Mouse (Mus musculus) midbrain, embryonic 14.5 days (tissue): ENCODE data around the gene Vav1. TPM values are rescaled to one million over a fixed set of nuclear protein-coding genes. Genes with fewer than 3 reads are reported as not detected.
A peak's percentile ranks its signal among the peaks of the same experiment; 100 is the strongest.

ENCODE experiments used
- ATAC-seq: fragments of 200-750 bp; cut with Nextera tagmentation; 2 replicates; pipeline ENCODE4 v1.8.0; 2017; ENCODE audit warnings: moderate number of reproducible peaks, moderate library complexity; ENCODE audit not compliant: low FRiP score, low TSS enrichment
- DNase-seq: peaks from one replicate; pipeline ENCODE4 v3.0.0-alpha.2; 2015
- H3K27ac ChIP-seq: fragments of 300-500 bp; sonication (generic); replicated peaks from 2 replicates; pipeline ENCODE4 v1.5.1; 2014; ENCODE audit warnings: mild to moderate bottlenecking, low read depth, low read length, moderate library complexity
- H3K27me3 ChIP-seq: fragments of 300-500 bp; sonication (generic); 2 replicates; pipeline ENCODE4 v1.6.1; 2014; ENCODE audit warnings: low read length, control low read depth, mixed read lengths; ENCODE audit not compliant: control insufficient read depth, insufficient read depth
- H3K36me3 ChIP-seq: fragments of 300-500 bp; sonication (generic); 2 replicates; pipeline ENCODE4 v1.6.1; 2014; ENCODE audit warnings: low read length, control low read depth; ENCODE audit not compliant: control insufficient read depth, insufficient read depth
- H3K4me1 ChIP-seq: fragments of 300-500 bp; sonication (generic); 2 replicates; pipeline ENCODE4 v1.6.1; 2014; ENCODE audit warnings: mild to moderate bottlenecking, antibody characterized with exemption, low read length, control low read depth; ENCODE audit not compliant: control insufficient read depth, insufficient read depth
- H3K4me2 ChIP-seq: fragments of 300-500 bp; sonication (generic); 2 replicates; pipeline ENCODE4 v1.6.1; 2014; ENCODE audit warnings: mild to moderate bottlenecking, low read length, moderate library complexity
- H3K4me3 ChIP-seq: fragments of 300-500 bp; sonication (generic); replicated peaks from 2 replicates; pipeline ENCODE4 v1.5.1; 2014; ENCODE audit warnings: low read depth, low read length
- H3K9ac ChIP-seq: fragments of 300-500 bp; sonication (generic); replicated peaks from 2 replicates; pipeline ENCODE4 v1.6.1; 2014; ENCODE audit warnings: mild to moderate bottlenecking, low read length, moderate library complexity
- H3K9me3 ChIP-seq: fragments of 300-500 bp; sonication (generic); 2 replicates; pipeline ENCODE4 v1.6.1; 2016; ENCODE audit warnings: low read length, control low read depth, mixed read lengths; ENCODE audit not compliant: control insufficient read depth
- WGBS: fragments of 180-500 bp; shearing (Covaris S2); extraction: QIAGEN DNeasy Blood & Tissue Kit; methylation state at CpG from one replicate; pipeline ENCODE4 v1.1.7; 2014; 5-methylcytosine and 5-hydroxymethylcytosine counted together
- polyA plus RNA-seq: library from polyadenylated mRNA; unstranded; fragments of >200 nt; fragmentation: Nextera tagmentation; extraction: Ambion mirVana; gene quantifications from 2 replicates; pipeline ENCODE4 v1.2.1, GENCODE M21; 2014

Gene Vav1
- polyA plus RNA-seq, 1 experiment from 2014 or later: 1.6 TPM

GRCm38 (mm10) chr17:57280411-57280810 is 1.5 kb downstream of the Vav1 start:
- DNase-seq: no peak
- no peaks in the 10 kb centered on the region for H3K36me3 ChIP-seq
- no peak overlapping the region for H3K4me2 ChIP-seq
- WGBS: 81% methylated on average over 3 of the region's 3 CpGs
- peaks cover 6% of the 10 kb centered on the region; the same call in 1 of the 2 replicates for H3K4me1 ChIP-seq
- no peak overlapping the region for H3K4me3 ChIP-seq
- H3K9me3 ChIP-seq: no peaks in the 10 kb centered on the region
- ATAC-seq: no peak
- H3K9ac ChIP-seq: no peak overlapping the region
- peaks cover 9% of the 10 kb centered on the region; the same call in 1 of the 2 replicates for H3K27me3 ChIP-seq
- no peak overlapping the region for H3K27ac ChIP-seq

- ATAC-seq: no peak
- H3K9me3 ChIP-seq: no peaks in the 10 kb centered on the region
- H3K4me1 ChIP-seq: no peaks in the 10 kb centered on the region
- no peak overlapping the region for H3K27ac ChIP-seq
- H3K36me3 ChIP-seq: no peaks in the 10 kb centered on the region
- WGBS: 76% methylated on average over 5 of the region's 5 CpGs
- no peak for DNase-seq
- H3K4me3 ChIP-seq: no peak overlapping the region
- H3K4me2 ChIP-seq: no peak overlapping the region
- no peak overlapping the region for H3K9ac ChIP-seq
- no peaks in the 10 kb centered on the region for H3K27me3 ChIP-seq
These were observed 5.0 kb downstream of the Vav1 start for GRCm38 (mm10) chr17:57283906-57284305.

DNA sequence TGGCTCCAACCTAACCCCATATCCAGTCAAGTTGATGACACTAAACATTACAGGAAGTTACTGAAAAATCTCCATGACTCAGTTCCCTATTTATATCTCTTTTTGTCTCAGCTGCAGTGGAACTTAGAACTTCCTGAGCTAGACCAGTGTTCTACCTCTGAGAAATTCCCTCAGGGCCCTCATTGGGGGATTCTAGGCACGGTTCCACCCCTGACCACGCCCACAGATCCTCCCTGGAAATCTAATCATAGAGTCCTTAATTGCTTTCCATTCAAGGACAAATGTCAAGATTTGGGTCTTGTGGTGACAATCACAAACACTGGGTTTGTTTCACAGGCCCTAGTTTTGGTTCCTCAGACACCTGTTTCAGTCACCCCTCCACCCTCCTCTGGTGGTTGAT is 6.2 kb downstream of the Vav1 start:
- Histone ChIP-seq H3K27me3 (no peaks in the 10 kb centered on the region), H3K9me3 (no peaks in the 10 kb centered on the region), H3K4me1 (no peaks in the 10 kb centered on the region), H3K4me3 (no peak overlapping the region), H3K9ac (no peak overlapping the region), H3K36me3 (no peaks in the 10 kb centered on the region), H3K27ac (no peak overlapping the region), H3K4me2 (no peak overlapping the region)
- WGBS: 78% methylated on average over 2 of the region's 2 CpGs
- DNase-seq (no peak), ATAC-seq (no peak)

- Histone ChIP-seq H3K4me1 (no peaks in the 10 kb centered on the region), H3K27me3 (no peaks in the 10 kb centered on the region), H3K27ac (no peak overlapping the region), H3K9me3 (no peaks in the 10 kb centered on the region), H3K9ac (no peak overlapping the region), H3K4me3 (no peak overlapping the region), H3K36me3 (no peaks in the 10 kb centered on the region), H3K4me2 (no peak overlapping the region)
- 67% methylated on average over 8 of the region's 8 CpGs for WGBS
- ATAC-seq (no peak; the same call in 1 of the 2 replicates), DNase-seq (peak; percentile 25)
These were observed 7.9 kb downstream of the Vav1 start for GRCm38 (mm10) chr17:57286718-57287355.

DNA sequence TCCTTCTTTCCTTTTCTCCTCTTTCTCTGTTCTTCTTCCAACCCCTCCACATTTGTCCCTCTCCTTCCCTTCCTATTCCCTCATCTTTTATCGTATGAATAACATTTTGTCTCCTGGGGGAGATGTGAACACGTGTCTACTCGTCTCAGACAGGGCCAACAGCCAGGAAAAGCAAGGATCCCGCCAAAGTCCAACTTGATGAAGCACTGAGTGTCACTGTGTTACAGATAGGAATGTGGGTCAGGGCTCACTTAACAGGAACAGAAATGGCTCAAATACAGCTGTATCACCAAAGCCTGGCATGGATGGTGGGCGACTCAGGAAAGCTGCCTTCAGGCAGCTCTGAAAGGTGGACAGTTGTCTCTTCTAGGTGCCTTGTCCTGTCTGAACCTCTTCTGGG is 10.4 kb downstream of the Vav1 start:
- 87% methylated on average over 5 of the region's 5 CpGs for WGBS
- no peak overlapping the region for H3K27ac ChIP-seq
- H3K4me1 ChIP-seq: no peaks in the 10 kb centered on the region
- no peaks in the 10 kb centered on the region for H3K27me3 ChIP-seq
- no peak overlapping the region for H3K4me3 ChIP-seq
- H3K9me3 ChIP-seq: no peaks in the 10 kb centered on the region
- no peak overlapping the region for H3K9ac ChIP-seq
- no peak for ATAC-seq
- no peak overlapping the region for H3K4me2 ChIP-seq
- DNase-seq: no peak
- H3K36me3 ChIP-seq: no peaks in the 10 kb centered on the region

- Histone ChIP-seq H3K4me1 (no peaks in the 10 kb centered on the region), H3K4me2 (no peak overlapping the region), H3K9me3 (no peaks in the 10 kb centered on the region), H3K4me3 (no peak overlapping the region), H3K27ac (no peak overlapping the region), H3K9ac (no peak overlapping the region), H3K27me3 (no peaks in the 10 kb centered on the region), H3K36me3 (no peaks in the 10 kb centered on the region)
- DNase-seq (no peak), ATAC-seq (no peak)
- 92% methylated on average over 9 of the region's 9 CpGs for WGBS
These were observed 11.2 kb downstream of the Vav1 start for GRCm38 (mm10) chr17:57290001-57290670.

- 89% methylated on average over 7 of the region's 7 CpGs for WGBS
- no peaks in the 10 kb centered on the region for H3K27me3 ChIP-seq
- no peak for ATAC-seq
- H3K4me3 ChIP-seq: no peak overlapping the region
- H3K4me2 ChIP-seq: no peak overlapping the region
- H3K9me3 ChIP-seq: no peaks in the 10 kb centered on the region
- no peaks in the 10 kb centered on the region for H3K36me3 ChIP-seq
- no peaks in the 10 kb centered on the region for H3K4me1 ChIP-seq
- no peak overlapping the region for H3K9ac ChIP-seq
- no peak for DNase-seq
- H3K27ac ChIP-seq: no peak overlapping the region
These were observed 11.8 kb downstream of the Vav1 start for GRCm38 (mm10) chr17:57290671-57291055.

DNA sequence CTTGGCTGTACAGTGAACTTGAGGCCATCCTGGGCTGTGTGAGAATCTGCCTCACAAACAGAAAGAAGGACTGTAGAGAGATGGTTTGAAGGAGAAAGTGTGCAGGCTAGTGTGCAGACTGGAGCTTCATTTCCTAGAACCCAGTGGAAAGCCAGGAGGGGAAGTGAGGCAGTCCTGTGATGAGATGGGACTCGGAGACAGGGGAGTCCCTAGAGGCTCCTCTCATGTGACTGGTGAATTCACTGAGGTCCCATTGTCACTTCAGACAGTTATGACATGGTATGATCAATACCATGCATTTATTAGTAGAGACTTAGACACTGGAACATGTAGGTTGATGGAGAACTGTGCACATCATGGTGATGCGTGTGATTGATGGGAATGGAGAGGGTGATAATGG is 13.4 kb downstream of the Vav1 start:
- Histone ChIP-seq H3K9me3 (no peaks in the 10 kb centered on the region), H3K36me3 (no peaks in the 10 kb centered on the region), H3K27me3 (no peaks in the 10 kb centered on the region), H3K4me3 (no peak overlapping the region), H3K4me1 (no peaks in the 10 kb centered on the region), H3K4me2 (no peak overlapping the region), H3K27ac (no peak overlapping the region), H3K9ac (no peak overlapping the region)
- 96% methylated on average over 2 of the region's 2 CpGs for WGBS
- no peak for DNase-seq
- no peak for ATAC-seq

GRCm38 (mm10) chr17:57292968-57293367 is 14.1 kb downstream of the Vav1 start:
- ATAC-seq (no peak), DNase-seq (no peak)
- Histone ChIP-seq H3K27ac (no peak overlapping the region), H3K27me3 (no peaks in the 10 kb centered on the region), H3K9ac (no peak overlapping the region), H3K4me2 (no peak overlapping the region), H3K36me3 (no peaks in the 10 kb centered on the region), H3K4me1 (no peaks in the 10 kb centered on the region), H3K9me3 (no peaks in the 10 kb centered on the region), H3K4me3 (no peak overlapping the region)
- WGBS: 94% methylated on average over 9 of the region's 9 CpGs
